Mouse (Mus musculus) ES-E14 (cell line): ENCODE measurements around the gene Cpxm2. TPM values are rescaled to one million over a fixed set of nuclear protein-coding genes. Genes with fewer than 3 reads are reported as not detected.

ENCODE experiments used
- DNase-seq: peaks from one replicate; pipeline ENCODE4 v3.0.0-alpha.2; 2013; ENCODE audit warnings: low read depth, low spot score
- H3K27ac ChIP-seq: 2 replicates; pipeline ENCODE4 v1.5.1; 2012; ENCODE audit warnings: low read depth, mild to moderate bottlenecking, low read length, moderate library complexity, mixed read lengths; ENCODE audit not compliant: poor library complexity, insufficient read depth, severe bottlenecking
- H3K36me3 ChIP-seq: 2 replicates; pipeline ENCODE4 v1.6.1; 2012; ENCODE audit warnings: mild to moderate bottlenecking, low read length, moderate library complexity, mixed read lengths; ENCODE audit not compliant: control insufficient read depth, poor library complexity, insufficient read depth, severe bottlenecking
- H3K4me1 ChIP-seq, 2 experiments: fragments of 150-350 bp in 1 of 2; sonication (generic) in 1 of 2; 2 replicates each; pipeline ENCODE4 v1.6.1; 2012; ENCODE audit warnings: low read length in 2 of 2, mild to moderate bottlenecking in 1 of 2, mixed read lengths in 1 of 2; ENCODE audit not compliant: control insufficient read depth in 2 of 2, insufficient read depth in 2 of 2, poor library complexity in 1 of 2
- H3K4me3 ChIP-seq, 2 experiments: fragments of 150-350 bp in 1 of 2; sonication (generic) in 1 of 2; 2 replicates each; pipeline ENCODE4 v1.5.1; 2012; ENCODE audit warnings: low read length in 2 of 2, low read depth in 1 of 2, mild to moderate bottlenecking in 1 of 2, mixed read lengths in 1 of 2; ENCODE audit not compliant: insufficient read depth in 1 of 2, poor library complexity in 1 of 2, severe bottlenecking in 1 of 2
- H3K9ac ChIP-seq: 2 replicates; pipeline ENCODE4 v1.6.1; 2012; ENCODE audit warnings: low read depth, mild to moderate bottlenecking, low read length, mixed read lengths; ENCODE audit not compliant: poor library complexity, insufficient read depth, severe bottlenecking
- H3K9me3 ChIP-seq: fragments of 150-350 bp; sonication (generic); 2 replicates; pipeline ENCODE4 v1.6.1; 2012; ENCODE audit warnings: low read depth, mild to moderate bottlenecking, low read length; ENCODE audit not compliant: control insufficient read depth, insufficient read depth
- CHD2 ChIP-seq: IDR thresholded peaks from 2 replicates; pipeline ENCODE4 v1.6.1; 2014; ENCODE audit warnings: mild to moderate bottlenecking, low read depth, low read length, inconsistent platforms
- HCFC1 ChIP-seq: IDR thresholded peaks from 2 replicates; pipeline ENCODE4 v1.6.1; 2012; ENCODE audit warnings: low read length, inconsistent platforms, borderline replicate concordance; ENCODE audit not compliant: insufficient read depth
- MAFK ChIP-seq: IDR thresholded peaks from 2 replicates; pipeline ENCODE4 v1.6.1; 2014; ENCODE audit warnings: mild to moderate bottlenecking, low read depth, low read length, inconsistent platforms; ENCODE audit not compliant: insufficient read depth
- ZC3H11A ChIP-seq: IDR thresholded peaks from 2 replicates; pipeline ENCODE4 v1.6.1; 2012; ENCODE audit warnings: low read depth, mild to moderate bottlenecking, inconsistent platforms, low read length, borderline replicate concordance
- ZNF384 ChIP-seq: IDR thresholded peaks from 2 replicates; pipeline ENCODE4 v1.6.1; 2012; ENCODE audit warnings: low read depth, low read length, inconsistent platforms
- in situ Hi-C, 2 experiments: fragments of 600-800 bp; cut with MboI; formaldehyde crosslinking; loops; one replicate each; pipeline ENCODE4 v1.15.1; 2025; ENCODE audit warnings: low sequenced_read_pairs in 2 of 2, inconsistent platforms in 1 of 2; ENCODE audit not compliant: unreplicated experiment in 2 of 2
- total RNA-seq: library from RNA; depleted of rRNA; stranded (reverse); fragments of 300-350 nt; gene quantifications from 2 replicates; pipeline ENCODE4 v1.2.3, GENCODE M21; 2012; rRNA removed

Gene Cpxm2
- total RNA-seq, 1 experiment = 0.76 TPM

GRCm38 (mm10) chr7:131992873-131993272 is 161.7 kb downstream of the Cpxm2 start:
- Histone ChIP-seq H3K9me3 (no peaks in the 10 kb centered on the region), H3K4me1 (no peaks in the 10 kb centered on the region), H3K9ac (no peak overlapping the region), H3K4me3 (no peak overlapping the region), H3K27ac (no peak overlapping the region), H3K36me3 (peaks cover 3% of the 10 kb centered on the region; the same call in 1 of the 2 replicates)
- no peak for DNase-seq
- no peak for TF ChIP-seq ZNF384
- no peak for TF ChIP-seq ZC3H11A
- no peak for TF ChIP-seq MAFK
- no peak for TF ChIP-seq HCFC1
- TF ChIP-seq CHD2 = no peak
- in situ Hi-C loops = no loop called here

GRCm38 (mm10) chr7:131992226-131992625 is 162.3 kb downstream of the Cpxm2 start:
- no peak for DNase-seq
- no peak for TF ChIP-seq CHD2
- no peak for TF ChIP-seq ZNF384
- no peak for TF ChIP-seq HCFC1
- no peak for TF ChIP-seq MAFK
- no peak for TF ChIP-seq ZC3H11A
- no peak overlapping the region for H3K27ac ChIP-seq
- peaks cover 3% of the 10 kb centered on the region; the same call in 1 of the 2 replicates for H3K36me3 ChIP-seq
- no peaks in the 10 kb centered on the region for H3K4me1 ChIP-seq
- H3K4me3 ChIP-seq = no peak overlapping the region
- no peak overlapping the region for H3K9ac ChIP-seq
- in situ Hi-C loops = no loop called here
- H3K9me3 ChIP-seq = no peaks in the 10 kb centered on the region

DNA sequence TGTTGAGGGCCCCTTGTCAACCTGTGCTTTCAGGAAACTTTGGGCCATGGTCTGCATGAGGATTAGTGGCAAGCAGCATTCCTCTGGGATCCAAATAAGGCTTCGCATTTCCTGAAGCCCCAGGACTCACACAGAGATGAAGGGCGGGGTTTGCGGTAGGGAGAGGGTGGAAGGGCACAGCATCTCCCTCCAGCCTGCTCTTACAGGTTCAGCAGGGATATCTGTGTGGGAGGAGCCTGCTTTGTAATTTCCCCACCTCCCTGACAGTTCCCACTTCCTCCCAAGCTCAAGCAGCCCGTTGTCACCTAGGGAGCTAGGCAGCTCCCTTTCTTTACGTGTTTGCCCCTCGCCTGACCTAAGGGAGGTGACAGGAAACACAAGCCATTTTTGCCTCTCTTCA is 165.5 kb downstream of the Cpxm2 start:
- Histone ChIP-seq H3K27ac (no peak overlapping the region), H3K4me3 (no peak overlapping the region), H3K36me3 (no peaks in the 10 kb centered on the region), H3K9me3 (no peaks in the 10 kb centered on the region), H3K9ac (no peak overlapping the region), H3K4me1 (no peaks in the 10 kb centered on the region)
- peak; percentile 36 for DNase-seq
- in situ Hi-C loops = no loop called here
- TF ChIP-seq MAFK = no peak
- TF ChIP-seq ZNF384 = no peak
- no peak for TF ChIP-seq HCFC1
- TF ChIP-seq CHD2 = no peak
- TF ChIP-seq ZC3H11A = no peak

Other genes starting within 250 kb of the Cpxm2 start
- gene Gpr26, start 188.3 kb downstream of the Cpxm2 start, total RNA-seq = 0.04 TPM in 1 of 2 replicates, not detected in the other
- 6.1 and 8.4 TPM in 2 replicates for gene Chst15, start 162.5 kb upstream of the Cpxm2 start, total RNA-seq